Mouse (Mus musculus): ENCODE data around the gene Col15a1.

Col15a1 gene

DNA sequence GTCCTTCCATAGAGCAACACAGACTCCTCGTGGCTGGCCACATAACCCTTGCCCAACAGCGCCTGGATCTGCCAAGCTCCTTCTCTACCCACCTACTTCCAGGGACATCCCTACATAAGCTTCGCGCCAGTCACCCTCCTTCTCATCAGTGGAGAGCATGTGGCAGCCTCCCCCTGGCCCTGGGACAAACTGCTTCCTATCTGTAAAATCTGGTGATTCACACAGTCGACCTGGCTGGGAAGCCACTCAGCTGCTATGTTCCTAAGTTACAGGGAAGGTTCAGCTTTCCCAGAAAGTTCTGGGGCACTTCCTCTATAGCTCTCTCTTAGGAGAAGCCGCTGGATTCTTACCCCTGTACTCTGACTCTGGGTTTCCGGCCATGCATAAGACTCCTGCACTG is 22.5 kb downstream of the Col15a1 start:
- DNase-seq (ENCODE audit: low read depth, low spot score) = no peak

DNA sequence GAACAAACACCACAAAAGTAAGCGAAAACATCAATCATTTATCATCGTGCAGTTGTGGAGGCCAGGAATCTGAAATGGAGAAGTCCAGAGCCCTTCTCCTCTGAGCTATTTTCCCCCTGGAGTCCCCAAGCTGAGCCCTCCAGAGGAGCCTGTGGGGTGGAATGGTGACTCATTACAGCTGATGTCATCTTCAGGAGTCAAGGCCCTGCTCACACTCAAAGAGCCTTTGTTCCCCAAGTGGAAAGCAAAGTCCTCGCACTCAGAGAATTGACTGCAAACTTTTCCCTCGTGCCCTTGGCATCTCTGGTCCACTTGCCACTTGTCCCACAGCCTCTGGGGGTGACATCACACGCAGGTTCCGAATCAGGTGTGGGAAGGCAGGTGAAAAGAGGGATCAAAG is 23.4 kb downstream of the Col15a1 start:
- no peak for DNase-seq (ENCODE audit: low read depth, low spot score)

DNA sequence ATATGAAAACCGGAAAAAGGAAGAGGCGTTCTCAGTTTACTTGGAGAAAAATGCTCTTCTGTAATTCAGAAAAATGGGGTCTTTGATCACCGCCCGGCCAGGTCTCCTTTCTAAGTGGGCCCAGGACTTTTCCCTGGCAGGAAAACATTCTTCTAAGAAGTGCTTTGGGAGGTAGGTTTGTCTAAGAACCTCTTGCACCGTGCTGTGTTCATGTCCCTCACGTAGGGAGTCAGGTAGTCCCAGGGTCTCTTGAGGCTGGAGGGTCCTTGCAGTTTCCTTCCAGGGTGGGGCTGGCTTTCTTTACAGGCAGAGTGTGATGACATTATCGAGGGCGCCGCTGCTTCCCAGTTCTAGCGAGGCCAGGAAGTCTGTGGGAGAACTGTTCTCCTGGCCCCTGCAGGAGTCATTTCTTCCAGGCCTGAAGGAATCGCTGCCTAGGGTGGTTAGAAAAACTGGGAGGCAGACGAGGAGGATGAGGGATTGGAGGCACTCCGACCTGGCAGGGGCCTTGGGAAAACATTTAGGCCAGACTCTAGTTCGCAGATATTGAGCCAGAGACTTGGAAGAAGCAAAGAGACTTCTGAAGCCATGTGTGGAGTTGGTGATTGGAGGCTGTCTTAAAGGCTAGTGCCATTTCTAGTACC is 25.4 kb downstream of the Col15a1 start:
- no peak for DNase-seq (ENCODE audit: low read depth, low spot score)

- no peak for DNase-seq (ENCODE audit: low read depth, low spot score)
Observed at GRCm38 (mm10) chr4:47234667-47235267, 26.8 kb downstream of the Col15a1 start.

DNA sequence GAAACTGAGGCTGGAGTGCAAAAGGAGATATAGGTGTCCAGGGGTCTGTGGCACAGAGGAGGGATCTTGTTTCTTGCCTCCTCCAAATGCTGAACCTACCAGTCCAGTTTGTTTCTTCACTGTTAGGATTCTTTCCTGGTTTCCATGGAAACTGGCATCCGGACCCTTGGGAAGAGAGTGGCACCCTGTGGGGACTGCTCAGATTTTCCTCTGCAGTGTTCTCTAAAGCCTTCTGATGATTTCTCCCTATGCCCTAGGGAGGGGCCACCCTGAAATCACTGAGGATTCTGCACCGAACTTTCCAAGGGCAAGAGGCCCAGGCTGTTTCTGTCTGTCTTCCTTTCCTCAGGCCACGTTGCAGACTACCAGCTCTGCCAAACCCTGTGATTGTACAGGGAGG is 27.4 kb downstream of the Col15a1 start:
- DNase-seq (ENCODE audit: low read depth, low spot score) = no peak

GRCm38 (mm10) chr4:47236104-47236503 is 28.1 kb downstream of the Col15a1 start:
- DNase-seq (ENCODE audit: low read depth, low spot score) = no peak

DNA sequence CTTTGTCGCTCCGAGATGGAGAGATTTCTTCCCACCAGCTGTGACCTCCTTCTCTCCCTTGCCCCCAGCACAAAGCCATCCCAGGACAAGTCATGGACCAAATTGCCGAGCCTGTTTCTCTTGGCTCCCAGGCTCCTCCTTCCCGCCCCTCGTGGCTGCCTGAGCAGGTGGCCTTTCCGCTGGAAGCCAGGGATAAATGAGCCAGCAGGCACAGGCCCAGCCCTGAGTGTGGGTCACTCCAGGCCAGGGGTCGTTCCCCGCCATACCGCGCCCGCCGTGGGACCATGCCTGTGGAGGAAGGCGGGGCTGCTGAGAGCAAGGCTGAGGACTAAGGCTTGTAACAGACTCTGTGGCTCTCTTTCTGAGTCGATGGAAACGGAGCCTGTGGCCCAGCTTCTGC is 29.3 kb downstream of the Col15a1 start:
- no peak for DNase-seq (ENCODE audit: low read depth, low spot score)

DNA sequence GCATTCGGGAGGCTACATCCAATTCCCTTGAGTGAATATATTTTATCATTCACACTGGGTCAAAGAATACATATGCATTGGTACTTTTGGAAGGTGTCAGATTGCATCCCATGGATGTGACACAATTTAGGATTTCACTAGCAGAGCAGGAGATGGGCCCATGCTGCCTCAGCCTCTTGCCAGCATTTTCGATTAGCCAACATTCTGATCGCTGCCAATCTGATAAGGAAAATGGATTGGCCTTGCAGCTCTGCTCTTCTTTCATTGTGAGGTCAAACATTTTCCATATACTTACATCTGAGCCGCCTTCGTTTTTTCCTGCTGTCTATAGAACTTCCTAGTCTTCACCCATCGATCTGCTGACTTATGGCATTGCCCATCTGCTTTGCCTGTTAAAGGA is 31.2 kb downstream of the Col15a1 start:
- no peak for DNase-seq (ENCODE audit: low read depth, low spot score)

DNA sequence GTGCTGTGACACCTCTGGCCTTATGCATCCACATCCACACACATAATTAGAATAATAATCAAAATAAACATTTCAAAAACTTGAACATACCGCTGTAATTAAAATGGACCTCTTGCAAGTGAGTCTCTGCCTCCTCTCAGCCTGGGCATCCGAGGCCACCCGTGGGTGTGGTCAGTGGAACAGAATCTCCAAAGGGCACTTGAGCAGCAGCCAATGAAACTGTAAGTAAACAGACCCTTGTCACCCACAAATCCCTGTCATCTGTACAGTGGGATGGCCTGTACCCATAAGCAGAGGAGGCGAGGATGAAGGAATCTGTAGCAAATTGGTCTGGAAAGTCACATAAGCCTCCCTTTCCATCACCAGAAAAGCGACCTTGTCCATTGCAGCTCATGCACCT is 32.9 kb downstream of the Col15a1 start:
- no peak for DNase-seq (ENCODE audit: low read depth, low spot score)

DNA sequence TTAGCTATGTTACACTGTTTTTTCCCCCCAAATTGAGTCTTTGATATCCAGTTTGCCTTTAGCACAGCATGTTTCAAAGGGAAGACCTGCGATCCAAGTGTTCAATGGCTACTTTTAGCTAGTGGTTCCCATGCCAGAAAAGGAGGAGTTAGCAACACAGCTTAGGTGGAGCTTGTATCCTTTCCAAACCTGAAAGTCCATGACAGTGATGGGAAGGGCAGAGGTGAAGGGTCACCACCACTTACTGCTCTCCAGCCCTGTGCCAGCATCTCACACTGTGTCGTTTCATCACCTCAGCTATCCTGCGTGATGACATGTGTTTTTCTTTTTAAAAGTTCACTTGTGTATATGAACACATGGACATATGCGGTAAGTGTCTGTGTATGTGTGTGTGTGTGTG is 34.2 kb downstream of the Col15a1 start:
- no peak for DNase-seq (ENCODE audit: low read depth, low spot score)

DNA sequence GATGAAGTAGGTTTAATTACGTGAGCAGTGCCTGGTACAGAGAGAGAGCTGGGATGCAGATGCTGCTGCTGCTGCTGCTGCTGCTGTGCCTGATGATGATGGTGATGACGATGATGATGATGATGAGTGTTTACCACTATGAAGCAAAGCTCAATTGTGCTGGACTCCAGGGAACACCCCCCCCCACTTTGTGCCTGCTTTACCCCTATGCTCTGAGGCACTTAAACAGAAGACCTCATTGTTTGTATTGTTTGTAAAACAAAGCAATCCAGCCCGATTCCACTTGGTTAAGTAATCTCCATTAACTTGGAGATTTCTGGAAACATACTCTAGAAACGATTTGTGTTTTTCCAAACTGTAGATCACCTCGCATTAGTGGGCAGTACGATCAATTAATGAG is 36.7 kb downstream of the Col15a1 start:
- no peak for DNase-seq (ENCODE audit: low read depth, low spot score)

DNA sequence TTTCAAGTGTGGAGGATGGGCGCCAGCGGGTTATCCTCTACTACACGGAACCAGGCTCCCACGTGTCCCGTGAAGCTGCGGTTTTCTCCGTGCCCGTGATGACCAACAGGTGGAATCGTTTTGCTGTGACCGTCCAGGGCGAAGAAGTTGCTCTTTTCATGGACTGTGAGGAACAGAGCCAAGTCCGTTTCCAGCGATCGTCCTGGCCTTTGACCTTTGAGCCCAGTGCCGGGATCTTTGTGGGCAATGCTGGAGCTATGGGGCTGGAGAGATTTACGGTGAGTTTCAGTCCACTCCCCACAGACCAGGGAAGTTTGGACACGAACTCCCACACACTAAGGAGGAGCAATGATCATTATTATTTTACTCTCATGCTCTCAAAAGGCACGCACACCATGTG is 37.7 kb downstream of the Col15a1 start:
- DNase-seq (ENCODE audit: low read depth, low spot score) = no peak

- DNase-seq (ENCODE audit: low read depth, low spot score) = no peak
Observed at GRCm38 (mm10) chr4:47246811-47247210, 38.9 kb downstream of the Col15a1 start.

GRCm38 (mm10) chr4:47247574-47247973 is 39.6 kb downstream of the Col15a1 start:
- DNase-seq (ENCODE audit: low read depth, low spot score) = peak; percentile 66

- no peak for DNase-seq (ENCODE audit: low read depth, low spot score)
Observed at GRCm38 (mm10) chr4:47249193-47249592, 41.2 kb downstream of the Col15a1 start.

DNA sequence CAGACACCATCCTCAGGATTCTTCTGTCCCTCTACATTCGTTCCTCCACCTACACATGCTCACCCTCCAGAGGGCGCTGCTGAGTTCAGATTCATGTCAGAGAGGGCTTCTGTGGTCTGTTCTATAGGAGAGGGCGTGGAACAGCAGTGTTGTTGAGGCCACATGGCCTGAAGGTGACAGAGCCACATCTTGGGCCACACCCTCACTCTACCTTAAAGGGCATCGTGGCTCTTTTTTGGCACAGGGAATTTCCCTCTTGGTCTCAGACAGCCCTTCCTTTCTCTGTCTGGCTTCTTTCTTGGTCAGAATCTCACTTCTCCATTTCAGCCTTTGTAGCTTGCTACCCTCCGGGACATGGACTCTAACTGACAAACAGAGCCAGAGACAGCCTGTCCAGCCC is 43.1 kb downstream of the Col15a1 start:
- no peak for DNase-seq (ENCODE audit: low read depth, low spot score)

GRCm38 (mm10) chr4:47251693-47252435 is 43.9 kb downstream of the Col15a1 start:
- peak; percentile 90 for DNase-seq (ENCODE audit: low read depth, low spot score)

DNA sequence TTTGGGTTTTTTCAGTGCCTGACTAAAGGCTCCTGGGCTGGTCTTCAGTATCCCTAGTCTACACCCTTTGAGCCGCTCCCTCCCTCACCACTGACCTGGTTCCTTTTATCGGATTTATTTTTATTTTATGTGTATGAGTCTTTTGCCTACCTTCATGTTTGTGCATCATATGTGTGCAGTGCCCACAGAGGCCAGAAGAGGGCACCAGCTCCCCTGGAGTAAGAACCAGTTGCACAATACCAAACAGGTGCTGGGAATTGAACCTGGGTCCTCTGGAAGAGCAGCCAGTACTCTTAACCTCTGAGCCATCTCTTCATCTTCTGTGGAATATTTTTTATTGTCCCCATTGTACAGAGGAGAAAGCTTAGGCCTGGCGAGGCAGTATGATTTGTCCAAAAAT is 44.7 kb downstream of the Col15a1 start:
- DNase-seq (ENCODE audit: low read depth, low spot score) = no peak

DNA sequence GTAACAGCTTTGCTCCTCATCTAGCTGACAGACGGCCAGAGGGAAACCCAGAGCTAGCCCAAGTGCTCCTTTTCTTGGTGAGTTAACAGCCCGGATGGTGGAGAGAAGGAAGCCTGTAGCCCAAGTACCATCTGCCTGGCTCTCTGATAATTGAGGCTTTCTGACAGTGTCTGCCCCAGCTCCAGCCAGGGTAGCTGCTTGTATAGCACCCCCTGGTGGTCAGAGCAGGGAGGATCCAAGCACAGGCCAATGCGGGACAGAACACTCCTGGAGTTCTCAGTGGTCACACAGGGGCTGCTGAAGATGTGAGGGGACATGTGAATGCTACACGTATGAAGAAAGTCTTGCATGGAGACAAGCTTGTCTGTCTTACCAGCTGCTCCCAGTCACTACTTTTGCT is 47.7 kb downstream of the Col15a1 start:
- DNase-seq (ENCODE audit: low read depth, low spot score) = no peak

- DNase-seq (ENCODE audit: low read depth, low spot score) = no peak
Observed at GRCm38 (mm10) chr4:47258201-47258600, 50.2 kb downstream of the Col15a1 start.

DNA sequence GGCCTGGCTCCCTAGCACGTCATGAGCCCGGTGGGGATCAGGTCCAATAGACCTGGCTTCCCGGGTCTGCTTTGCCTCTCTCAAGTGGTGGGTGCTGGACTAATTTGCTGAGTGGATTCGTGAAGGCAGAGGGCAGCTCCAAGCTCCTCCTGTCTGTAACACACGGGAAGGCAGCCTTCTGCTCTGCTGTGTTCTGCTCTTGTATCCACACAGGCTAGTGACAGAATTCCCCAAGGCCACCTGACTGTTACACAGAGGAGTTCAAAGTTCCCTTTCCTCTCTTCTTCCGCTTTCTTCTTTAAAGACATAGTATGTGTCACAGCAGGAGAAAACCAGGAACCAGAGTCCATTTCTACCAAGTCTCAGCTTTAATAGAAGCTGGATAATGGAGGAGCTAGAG is 53.1 kb downstream of the Col15a1 start:
- no peak for DNase-seq (ENCODE audit: low read depth, low spot score)

DNA sequence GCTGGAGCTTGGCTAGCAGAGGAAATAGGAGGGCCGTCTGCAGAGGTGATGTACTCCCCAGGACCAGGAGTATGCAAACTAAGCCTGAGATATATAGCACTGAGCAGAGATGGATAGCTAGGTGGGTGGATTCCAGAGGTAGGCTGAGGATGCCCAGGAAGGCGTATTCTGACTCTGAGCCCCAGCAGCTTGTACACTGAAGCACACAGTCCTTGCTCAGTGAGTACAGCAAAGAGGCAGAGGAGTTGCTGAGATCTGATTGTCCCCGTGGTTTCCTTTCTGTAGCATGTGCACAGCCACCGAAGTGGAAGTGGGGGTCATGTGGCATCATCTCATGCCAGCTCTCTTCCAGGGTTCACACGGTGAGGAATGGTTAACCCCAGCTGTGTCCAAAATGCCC is 54.0 kb downstream of the Col15a1 start:
- DNase-seq (ENCODE audit: low read depth, low spot score) = no peak

- no peak for DNase-seq (ENCODE audit: low read depth, low spot score)
Observed at GRCm38 (mm10) chr4:47265555-47265954, 57.6 kb downstream of the Col15a1 start.
